Mouse (Mus musculus): ENCODE results near the gene Upk3bl. TPM values are rescaled to one million over a fixed set of nuclear protein-coding genes. Genes with fewer than 3 reads are reported as not detected.
A peak's percentile ranks its signal among the peaks of the same experiment; 100 is the strongest.
"Not testable (repeated sequence)": the region's sequence is repeated elsewhere in the genome, so short reads cannot be mapped to it uniquely, and the experiment has no call there.

Gene Upk3bl
- polyA plus RNA-seq, 1 experiment from 2014 or later: 2.7 TPM

- no peak for DNase-seq (ENCODE audit: low spot score)
- WGBS: 39% methylated on average over 5 of the region's 5 CpGs
- Histone ChIP-seq H3K27me3 (ENCODE audit: control insufficient read depth, insufficient read depth, low read length) (no peaks in the 10 kb centered on the region), H3K36me3 (ENCODE audit: control insufficient read depth, insufficient read depth, low read length) (no peaks in the 10 kb centered on the region), H3K27ac (ENCODE audit: low read depth, low read length) (no peak overlapping the region), H3K4me3 (ENCODE audit: low read depth, low read length) (no peak overlapping the region), H3K4me1 (replicated peaks; ENCODE audit: control insufficient read depth, insufficient read depth, low read length) (no peaks in the 10 kb centered on the region), H3K4me2 (replicated peaks; ENCODE audit: low read depth, low read length) (no peak overlapping the region), H3K9ac (ENCODE audit: low read depth, low read length) (no peak overlapping the region), H3K9me3 (ENCODE audit: control insufficient read depth, low read length) (no peaks in the 10 kb centered on the region)
- ATAC-seq (ENCODE audit: low FRiP score): no peak
Measured at GRCm38 (mm10) chr5:136040210-136040609, 14.1 kb upstream of the Upk3bl start.

GRCm38 (mm10) chr5:136041260-136041659, 13.0 kb upstream of the Upk3bl start:
- Histone ChIP-seq H3K4me1 (replicated peaks; ENCODE audit: control insufficient read depth, insufficient read depth, low read length) (no peaks in the 10 kb centered on the region), H3K27ac (ENCODE audit: low read depth, low read length) (no peak overlapping the region), H3K9ac (ENCODE audit: low read depth, low read length) (no peak overlapping the region), H3K4me2 (replicated peaks; ENCODE audit: low read depth, low read length) (no peak overlapping the region), H3K36me3 (ENCODE audit: control insufficient read depth, insufficient read depth, low read length) (no peaks in the 10 kb centered on the region), H3K9me3 (ENCODE audit: control insufficient read depth, low read length) (no peaks in the 10 kb centered on the region), H3K4me3 (ENCODE audit: low read depth, low read length) (no peak overlapping the region), H3K27me3 (ENCODE audit: control insufficient read depth, insufficient read depth, low read length) (no peaks in the 10 kb centered on the region)
- 26% methylated on average over 2 of the region's 2 CpGs for whole genome bisulfite sequencing
- ATAC-seq (ENCODE audit: low FRiP score) (no peak), DNase-seq (ENCODE audit: low spot score) (no peak)

GRCm38 (mm10) chr5:136041666-136042065, 12.6 kb upstream of the Upk3bl start:
- H3K27ac ChIP-seq (ENCODE audit: low read depth, low read length): no peak overlapping the region
- no peak overlapping the region for H3K9ac ChIP-seq (ENCODE audit: low read depth, low read length)
- H3K9me3 ChIP-seq (ENCODE audit: control insufficient read depth, low read length): no peaks in the 10 kb centered on the region
- H3K4me3 ChIP-seq (ENCODE audit: low read depth, low read length): no peak overlapping the region
- WGBS: 93% methylated on average over 8 of the region's 8 CpGs
- no peaks in the 10 kb centered on the region for H3K36me3 ChIP-seq (ENCODE audit: control insufficient read depth, insufficient read depth, low read length)
- H3K4me1 ChIP-seq (replicated peaks; ENCODE audit: control insufficient read depth, insufficient read depth, low read length): no peaks in the 10 kb centered on the region
- ATAC-seq (ENCODE audit: low FRiP score) (no peak), DNase-seq (ENCODE audit: low spot score) (no peak)
- H3K27me3 ChIP-seq (ENCODE audit: control insufficient read depth, insufficient read depth, low read length): no peaks in the 10 kb centered on the region
- no peak overlapping the region for H3K4me2 ChIP-seq (replicated peaks; ENCODE audit: low read depth, low read length)

- no peak for DNase-seq (ENCODE audit: low spot score)
- Histone ChIP-seq H3K9ac (ENCODE audit: low read depth, low read length) (no peak overlapping the region), H3K4me3 (ENCODE audit: low read depth, low read length) (no peak overlapping the region), H3K4me1 (replicated peaks; ENCODE audit: control insufficient read depth, insufficient read depth, low read length) (no peaks in the 10 kb centered on the region), H3K27me3 (ENCODE audit: control insufficient read depth, insufficient read depth, low read length) (no peaks in the 10 kb centered on the region), H3K9me3 (ENCODE audit: control insufficient read depth, low read length) (no peaks in the 10 kb centered on the region), H3K4me2 (replicated peaks; ENCODE audit: low read depth, low read length) (no peak overlapping the region), H3K36me3 (ENCODE audit: control insufficient read depth, insufficient read depth, low read length) (no peaks in the 10 kb centered on the region), H3K27ac (ENCODE audit: low read depth, low read length) (no peak overlapping the region)
- 71% methylated on average over 13 of the region's 13 CpGs for WGBS
- ATAC-seq (ENCODE audit: low FRiP score): no peak
Measured at GRCm38 (mm10) chr5:136044865-136045264, 9.4 kb upstream of the Upk3bl start.

GRCm38 (mm10) chr5:136045408-136045807, 8.9 kb upstream of the Upk3bl start:
- WGBS: 44% methylated on average over 9 of the region's 9 CpGs
- Histone ChIP-seq H3K9ac (ENCODE audit: low read depth, low read length) (no peak overlapping the region), H3K27ac (ENCODE audit: low read depth, low read length) (no peak overlapping the region), H3K4me1 (replicated peaks; ENCODE audit: control insufficient read depth, insufficient read depth, low read length) (no peaks in the 10 kb centered on the region), H3K4me2 (replicated peaks; ENCODE audit: low read depth, low read length) (no peak overlapping the region), H3K9me3 (ENCODE audit: control insufficient read depth, low read length) (no peaks in the 10 kb centered on the region), H3K4me3 (ENCODE audit: low read depth, low read length) (no peak overlapping the region), H3K36me3 (ENCODE audit: control insufficient read depth, insufficient read depth, low read length) (no peaks in the 10 kb centered on the region), H3K27me3 (ENCODE audit: control insufficient read depth, insufficient read depth, low read length) (no peaks in the 10 kb centered on the region)
- DNase-seq (ENCODE audit: low spot score): peak; percentile 21
- no peak for ATAC-seq (ENCODE audit: low FRiP score)

GRCm38 (mm10) chr5:136045987-136046386, 8.3 kb upstream of the Upk3bl start:
- no peak overlapping the region for H3K4me3 ChIP-seq (ENCODE audit: low read depth, low read length)
- DNase-seq (ENCODE audit: low spot score) (peak; percentile 95), ATAC-seq (ENCODE audit: low FRiP score) (0 out of 2 replicates have a peak, but pooled peaks have one; percentile 40)
- H3K4me2 ChIP-seq (replicated peaks; ENCODE audit: low read depth, low read length): no peak overlapping the region
- no peak overlapping the region for H3K9ac ChIP-seq (ENCODE audit: low read depth, low read length)
- H3K36me3 ChIP-seq (ENCODE audit: control insufficient read depth, insufficient read depth, low read length): no peaks in the 10 kb centered on the region
- H3K27ac ChIP-seq (ENCODE audit: low read depth, low read length): no peak overlapping the region
- H3K9me3 ChIP-seq (ENCODE audit: control insufficient read depth, low read length): no peaks in the 10 kb centered on the region
- no peaks in the 10 kb centered on the region for H3K4me1 ChIP-seq (replicated peaks; ENCODE audit: control insufficient read depth, insufficient read depth, low read length)
- 4% methylated on average over 10 of the region's 10 CpGs for WGBS
- H3K27me3 ChIP-seq (ENCODE audit: control insufficient read depth, insufficient read depth, low read length): no peaks in the 10 kb centered on the region

GRCm38 (mm10) chr5:136048541-136048940, 5.8 kb upstream of the Upk3bl start:
- DNase-seq (ENCODE audit: low spot score); H3K27ac ChIP-seq (ENCODE audit: low read depth, low read length); H3K27me3 ChIP-seq (ENCODE audit: control insufficient read depth, insufficient read depth, low read length); H3K36me3 ChIP-seq (ENCODE audit: control insufficient read depth, insufficient read depth, low read length); H3K4me1 ChIP-seq (replicated peaks; ENCODE audit: control insufficient read depth, insufficient read depth, low read length); H3K4me2 ChIP-seq (replicated peaks; ENCODE audit: low read depth, low read length); H3K9me3 ChIP-seq (ENCODE audit: control insufficient read depth, low read length); H3K4me3 ChIP-seq (ENCODE audit: low read depth, low read length); ATAC-seq (ENCODE audit: low FRiP score); H3K9ac ChIP-seq (ENCODE audit: low read depth, low read length): not testable (repeated sequence)

- 55% methylated on average over 6 of the region's 6 CpGs for WGBS
- Histone ChIP-seq H3K9me3 (ENCODE audit: control insufficient read depth, low read length) (no peaks in the 10 kb centered on the region), H3K4me2 (replicated peaks; ENCODE audit: low read depth, low read length) (no peak overlapping the region), H3K27me3 (ENCODE audit: control insufficient read depth, insufficient read depth, low read length) (no peaks in the 10 kb centered on the region), H3K36me3 (ENCODE audit: control insufficient read depth, insufficient read depth, low read length) (no peaks in the 10 kb centered on the region), H3K27ac (ENCODE audit: low read depth, low read length) (no peak overlapping the region), H3K9ac (ENCODE audit: low read depth, low read length) (no peak overlapping the region), H3K4me3 (ENCODE audit: low read depth, low read length) (no peak overlapping the region), H3K4me1 (replicated peaks; ENCODE audit: control insufficient read depth, insufficient read depth, low read length) (peaks cover 6% of the 10 kb centered on the region)
- no peak for DNase-seq (ENCODE audit: low spot score)
- ATAC-seq (ENCODE audit: low FRiP score): no peak
Measured at GRCm38 (mm10) chr5:136049926-136050325, 4.4 kb upstream of the Upk3bl start.

GRCm38 (mm10) chr5:136051231-136052085, 2.8 kb upstream of the Upk3bl start:
- Histone ChIP-seq H3K27me3 (ENCODE audit: control insufficient read depth, insufficient read depth, low read length) (no peaks in the 10 kb centered on the region), H3K9ac (ENCODE audit: low read depth, low read length) (no peak overlapping the region), H3K27ac (ENCODE audit: low read depth, low read length) (peak overlapping the region; percentile 64), H3K36me3 (ENCODE audit: control insufficient read depth, insufficient read depth, low read length) (no peaks in the 10 kb centered on the region), H3K4me1 (replicated peaks; ENCODE audit: control insufficient read depth, insufficient read depth, low read length) (peaks cover 6% of the 10 kb centered on the region), H3K4me3 (ENCODE audit: low read depth, low read length) (no peak overlapping the region), H3K9me3 (ENCODE audit: control insufficient read depth, low read length) (no peaks in the 10 kb centered on the region), H3K4me2 (replicated peaks; ENCODE audit: low read depth, low read length) (no peak overlapping the region)
- WGBS: 7% methylated on average over 10 of the region's 10 CpGs
- DNase-seq (ENCODE audit: low spot score) (peak; percentile 80), ATAC-seq (ENCODE audit: low FRiP score) (peak; percentile 81)
